Mouse (Mus musculus) CD4-positive helper T cell, adult 2 months (primary cell): Measurements from ENCODE around the gene Zfp692.
"Not testable (repeated sequence)": the region's sequence is repeated elsewhere in the genome, so short reads cannot be mapped to it uniquely, and the experiment has no call there.

Source experiments
- DNase-seq: peaks from one replicate; pipeline ENCODE4 v3.0.0-alpha.2; 2012; ENCODE audit warnings: low read depth, missing footprints, low spot score

Gene Zfp692

DNA sequence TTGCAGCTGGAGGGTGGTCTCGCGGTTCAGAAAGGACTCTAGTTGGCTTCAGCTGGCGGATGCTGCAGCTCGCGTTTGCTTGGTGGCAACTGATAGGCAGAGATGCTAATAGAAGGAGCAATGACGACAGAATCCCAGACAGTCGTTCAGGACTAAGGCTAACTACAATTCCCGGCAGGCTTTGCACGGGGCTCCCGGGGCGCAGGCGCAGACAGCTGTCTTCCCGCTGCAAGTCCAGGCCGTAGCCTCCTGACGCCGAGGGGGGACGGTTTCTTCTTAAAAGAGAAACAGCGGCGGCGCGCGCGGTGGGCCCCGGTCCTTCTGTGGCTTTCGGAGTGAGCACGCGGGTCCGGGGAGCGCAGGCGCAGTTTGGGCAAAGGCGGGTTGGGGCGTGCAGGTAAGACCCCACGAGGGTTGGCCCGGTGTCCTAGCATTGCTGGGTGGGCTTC is at the start of gene Zfp692:
TSS of gene Zfp692 (plus strand) at position 210 of the 449 bp plus-strand sequence.
- peak; percentile 92 for DNase-seq

DNA sequence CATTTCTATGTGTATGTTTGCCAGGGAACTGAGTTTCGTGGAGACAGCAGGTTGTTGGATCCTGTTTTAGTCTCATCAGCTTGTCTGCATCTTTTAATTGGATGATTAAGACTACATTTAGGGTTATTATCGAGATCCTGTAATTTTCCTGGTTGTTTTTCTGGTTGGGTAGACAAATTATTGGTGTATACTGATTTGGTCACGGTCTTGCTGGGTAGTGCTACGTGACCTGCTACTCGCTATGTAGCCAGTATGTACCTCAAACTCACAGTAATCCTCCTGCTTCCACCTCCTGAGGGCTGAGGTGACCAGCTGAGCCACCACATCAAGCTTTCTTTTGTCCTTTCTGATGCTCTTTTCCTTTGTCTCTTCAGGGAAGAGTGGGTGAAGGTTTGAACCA is 49.1 kb upstream of the Zfp692 start:
- DNase-seq, result no peak

DNA sequence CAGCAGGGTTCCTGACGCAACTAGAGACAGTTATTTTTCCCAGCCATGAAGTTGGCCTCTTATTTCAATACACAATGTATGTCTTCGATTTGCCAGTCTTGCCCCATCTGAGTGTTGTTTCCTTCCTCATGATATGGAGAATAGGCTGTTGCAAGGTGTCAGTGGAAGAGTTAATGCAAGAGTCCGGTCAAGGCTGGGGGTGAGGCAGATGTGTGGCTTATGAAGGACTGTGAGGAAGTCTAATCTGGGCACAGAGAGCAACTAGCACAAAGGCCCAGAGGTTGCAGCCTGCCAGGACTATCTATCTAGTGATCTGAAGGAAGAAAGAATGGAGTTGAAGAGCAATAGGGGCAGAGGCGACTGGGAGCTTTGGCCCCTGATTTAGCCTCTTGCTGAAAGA is 46.7 kb upstream of the Zfp692 start:
- no peak for DNase-seq

DNA sequence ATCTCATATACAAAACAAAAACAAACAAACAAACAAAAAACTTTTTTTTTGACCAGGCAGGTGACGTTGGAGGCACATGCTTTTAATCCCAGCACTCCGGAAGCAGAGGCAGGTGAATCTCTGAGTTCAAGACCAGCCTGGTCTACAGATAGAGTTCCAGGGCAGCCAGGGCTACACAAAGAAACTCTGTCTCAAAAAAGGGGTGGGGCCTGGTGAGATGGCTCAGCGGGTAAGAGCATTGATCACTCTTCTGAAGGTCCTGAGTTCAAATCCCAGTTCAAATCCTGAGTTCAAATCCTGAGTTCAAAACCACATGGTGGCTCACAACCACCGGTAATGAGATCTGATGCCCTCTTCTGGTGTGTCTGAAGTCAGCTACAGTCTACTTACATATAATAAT is 45.0 kb upstream of the Zfp692 start:
- DNase-seq, result no peak

DNA sequence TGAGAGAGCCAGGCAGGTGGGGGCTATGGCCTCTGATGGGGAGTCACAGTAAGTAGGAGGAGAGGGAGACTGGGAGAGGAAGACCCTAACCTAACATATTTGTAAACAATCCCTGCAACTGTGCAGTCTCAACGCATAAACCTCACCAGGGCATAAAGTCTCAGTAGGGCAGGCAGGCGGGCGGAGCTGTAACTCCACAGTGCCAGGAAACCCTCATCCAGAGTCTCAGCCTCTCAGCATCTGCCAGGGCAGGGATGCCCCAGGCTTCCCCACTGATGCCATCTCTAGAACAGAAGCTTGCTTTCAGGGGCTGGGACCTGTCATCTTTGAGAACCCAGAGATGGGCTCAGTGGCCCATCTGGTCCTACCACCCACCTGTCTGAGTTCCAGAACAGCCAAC is 44.5 kb upstream of the Zfp692 start:
- DNase-seq, result no peak

DNA sequence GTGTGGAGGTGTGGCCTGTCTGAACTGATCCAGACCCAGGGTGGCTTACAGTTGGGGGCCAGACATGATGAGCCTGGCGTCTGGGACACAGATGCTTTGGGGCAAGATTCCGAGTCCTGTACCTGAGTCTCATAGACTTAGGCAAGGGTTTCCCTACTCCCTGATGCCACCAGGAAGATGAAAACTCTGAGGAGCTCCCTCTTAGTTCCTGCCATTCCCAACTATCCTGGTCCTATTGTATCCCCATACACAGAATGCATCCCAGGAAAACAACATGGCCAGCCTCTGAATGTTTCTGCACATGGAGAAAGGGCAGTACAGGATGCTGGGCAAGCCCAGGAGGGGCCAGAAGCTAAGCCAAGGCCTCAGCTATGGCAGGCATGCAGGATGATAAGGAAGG is 43.4 kb upstream of the Zfp692 start:
- no peak for DNase-seq

DNA sequence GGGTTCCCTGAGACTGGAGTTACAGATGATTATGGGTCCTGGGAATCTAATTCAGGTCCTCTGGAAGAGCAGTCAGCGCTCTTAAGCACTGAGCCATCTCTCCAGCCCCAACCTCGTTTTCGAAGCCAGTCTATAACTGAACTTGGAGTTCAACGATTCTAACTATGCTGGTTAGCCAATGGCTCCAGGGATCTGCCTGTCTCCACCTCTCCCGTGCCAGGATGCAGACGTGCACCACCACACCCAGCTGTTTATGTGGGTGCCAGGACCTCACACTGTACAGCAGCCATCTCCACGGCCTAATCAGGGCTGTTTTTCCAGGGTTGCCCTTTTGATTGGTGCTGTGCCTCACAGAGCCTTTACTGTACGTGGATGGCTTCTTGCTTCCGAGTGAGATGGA is 42.3 kb upstream of the Zfp692 start:
- no peak for DNase-seq

DNA sequence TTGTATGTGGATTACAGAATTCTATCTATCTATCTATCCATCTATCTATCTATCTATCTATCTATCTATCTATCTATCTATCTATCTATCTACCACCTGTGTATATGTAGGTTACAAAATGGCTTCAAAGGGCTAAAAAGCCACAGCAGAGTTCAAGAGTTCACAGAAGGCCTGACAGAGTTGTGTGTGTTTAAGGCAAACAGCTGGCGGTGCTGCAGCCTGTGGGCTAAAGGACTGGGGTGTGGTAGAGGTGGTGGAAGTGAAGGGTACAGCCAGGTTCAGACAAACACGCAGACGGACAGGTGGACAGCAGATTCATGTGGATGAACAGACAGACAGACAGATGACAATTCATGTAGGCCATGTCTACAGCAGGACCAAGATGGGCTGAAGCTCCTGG is 38.6 kb upstream of the Zfp692 start:
- DNase-seq, result no peak

DNA sequence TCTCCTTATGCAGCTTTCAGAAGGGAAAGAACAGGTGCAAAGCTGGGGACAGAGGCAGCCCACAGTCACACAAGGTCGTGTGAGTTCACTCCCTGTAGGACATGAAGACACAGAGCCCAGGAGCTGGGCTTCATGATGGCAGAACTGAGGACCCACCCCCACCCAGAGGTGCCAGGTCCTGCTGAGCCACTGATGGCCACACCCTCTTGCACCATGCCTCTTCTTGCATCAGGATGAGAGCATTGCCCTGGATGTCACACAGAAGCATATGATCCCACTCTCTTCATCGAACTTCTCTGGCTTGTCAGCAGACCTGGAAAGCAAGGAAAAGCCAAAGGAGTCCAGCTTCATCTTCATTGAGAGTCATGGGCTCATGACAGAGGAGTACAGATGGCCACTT is 32.3 kb upstream of the Zfp692 start, which contains the start of gene 4930438A08Rik:
TSS of gene 4930438A08Rik (plus strand) at position 228 of the 400 bp plus-strand sequence.
- no peak for DNase-seq

DNA sequence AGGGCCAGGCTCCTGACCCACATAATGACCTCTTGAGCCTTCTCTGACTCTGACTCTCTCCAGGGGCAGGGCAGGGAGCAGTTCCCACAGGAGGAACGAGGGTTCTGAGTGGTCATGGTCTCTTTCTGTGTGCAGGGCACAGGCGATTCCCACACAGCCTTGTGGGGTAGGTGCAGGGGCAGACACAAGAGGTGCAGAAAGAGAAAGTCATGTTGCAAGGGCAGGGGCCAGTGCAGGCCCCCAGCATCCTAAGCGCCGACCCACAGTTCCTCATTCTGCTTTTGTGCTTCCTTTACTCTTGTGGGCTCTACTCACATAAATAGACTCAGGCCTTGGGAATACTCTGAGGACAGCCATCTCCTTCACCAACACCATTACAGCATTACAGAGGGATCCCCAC is 31.1 kb upstream of the Zfp692 start:
- no peak for DNase-seq

DNA sequence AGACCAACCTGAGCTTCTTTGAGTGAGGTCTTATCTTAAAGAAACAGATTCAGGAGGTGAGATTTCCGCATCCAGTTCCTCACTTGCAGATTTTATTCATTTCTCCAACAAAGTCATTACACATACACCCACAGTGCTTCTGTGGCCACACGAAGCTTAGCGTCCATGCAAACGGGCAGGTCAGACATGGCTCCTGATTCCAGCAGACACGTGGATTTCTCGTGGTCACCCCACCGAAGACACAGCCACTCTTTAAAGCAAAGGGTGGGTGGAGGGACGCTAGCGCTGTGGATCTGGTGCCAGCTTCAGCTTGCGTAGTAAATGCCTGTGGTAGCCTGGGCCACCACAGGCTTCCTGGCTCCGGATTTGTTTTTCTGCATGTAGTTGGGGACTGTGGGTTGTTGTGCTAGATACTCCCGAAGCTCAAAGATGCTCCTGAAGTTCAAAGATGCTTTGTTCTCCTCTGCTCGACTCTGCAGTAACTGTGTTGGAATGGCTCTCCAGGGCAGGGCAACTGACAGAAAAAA is 24.8 kb upstream of the Zfp692 start:
- DNase-seq, result peak; percentile 54

DNA sequence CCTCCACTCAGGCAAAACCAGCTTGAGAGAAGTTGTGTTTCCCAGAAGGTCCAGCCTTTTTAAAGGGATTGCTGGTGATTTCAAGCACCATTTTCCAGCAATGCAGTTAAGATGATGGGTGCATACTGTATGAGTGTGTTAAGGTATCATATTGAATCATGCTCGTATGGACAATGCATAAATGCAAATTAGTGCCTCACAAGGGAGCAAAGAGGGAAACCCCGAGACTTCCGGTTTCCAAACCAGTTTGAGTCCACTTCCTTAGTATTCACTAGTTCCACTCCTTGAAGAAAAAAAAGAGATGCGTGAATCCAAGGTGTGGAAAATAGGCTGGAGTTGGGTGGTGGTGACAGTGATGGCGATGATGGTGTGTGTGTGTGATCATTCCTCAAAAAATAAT is 24.4 kb upstream of the Zfp692 start:
- DNase-seq, result no peak

DNA sequence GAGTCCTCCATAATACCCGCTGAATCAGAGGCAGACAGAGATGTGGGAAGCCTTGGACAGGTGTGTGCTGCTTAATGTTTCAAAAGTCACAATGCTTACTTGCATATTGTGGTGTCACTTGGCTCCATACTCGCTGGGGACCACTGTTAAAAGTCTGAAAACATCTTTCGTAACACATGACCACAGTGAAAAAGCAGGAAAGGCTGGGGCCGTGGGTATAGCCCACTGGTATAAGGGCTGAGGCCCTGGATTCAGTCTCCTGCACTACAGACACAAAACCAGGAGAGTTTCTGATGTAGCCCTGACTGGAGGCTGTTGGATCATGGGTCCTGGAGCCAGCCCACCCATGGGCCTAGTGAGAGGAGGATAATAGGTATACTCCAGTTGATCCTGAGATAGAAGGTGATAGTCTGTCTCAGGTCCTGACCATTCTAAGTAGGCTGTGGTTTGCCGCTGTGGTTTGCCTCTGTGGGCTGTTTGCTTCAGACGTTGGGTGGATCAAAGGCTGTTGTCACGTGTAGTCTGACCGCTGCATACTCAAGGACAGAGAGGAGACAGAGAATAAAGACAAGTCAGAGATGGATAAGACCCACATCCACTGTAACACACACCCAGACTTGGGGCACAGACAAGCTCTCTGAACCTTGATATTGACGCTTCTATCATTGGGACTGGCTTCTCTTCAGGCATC is 16.7 kb upstream of the Zfp692 start:
- DNase-seq, result peak; percentile 62

DNA sequence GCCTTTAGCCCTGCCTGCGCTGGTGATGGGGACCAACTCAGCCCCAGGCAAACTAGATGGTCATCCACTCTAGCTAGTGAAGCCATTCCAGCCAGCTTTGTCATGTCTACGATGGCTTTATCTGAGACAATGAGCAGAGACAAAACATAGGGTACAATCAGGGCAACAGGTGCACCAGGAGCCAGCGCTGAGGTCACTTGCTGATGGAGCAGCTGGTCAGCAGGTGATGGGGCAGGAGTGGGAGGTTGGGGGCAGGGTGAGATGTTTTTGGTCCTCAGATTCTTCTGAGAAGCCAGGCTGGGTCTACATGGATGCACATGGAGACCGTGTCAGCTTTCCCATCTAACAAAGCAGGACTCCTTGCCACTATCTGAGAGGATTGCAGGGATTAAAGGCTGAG is 16.1 kb upstream of the Zfp692 start:
- no peak for DNase-seq

DNA sequence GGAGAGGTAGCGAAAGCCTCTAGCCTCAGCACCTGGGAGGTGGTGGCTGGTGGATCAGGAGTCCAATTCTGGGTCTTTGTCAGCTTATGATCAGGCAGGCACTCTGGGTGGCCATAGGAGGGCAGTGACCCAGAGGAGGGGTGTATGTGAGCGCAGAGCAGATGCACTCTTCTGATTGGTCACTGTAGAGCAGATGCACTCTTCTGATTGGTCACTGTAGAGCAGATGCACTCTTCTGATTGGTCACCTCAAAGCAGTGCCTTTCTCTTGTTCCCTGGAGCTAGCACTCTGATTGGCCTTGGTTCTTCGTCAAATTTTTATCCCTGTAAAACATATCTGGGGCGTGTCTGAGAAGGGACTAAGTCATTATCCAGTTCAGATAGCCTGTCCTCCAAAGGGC is 14.1 kb upstream of the Zfp692 start:
- DNase-seq, result no peak

DNA sequence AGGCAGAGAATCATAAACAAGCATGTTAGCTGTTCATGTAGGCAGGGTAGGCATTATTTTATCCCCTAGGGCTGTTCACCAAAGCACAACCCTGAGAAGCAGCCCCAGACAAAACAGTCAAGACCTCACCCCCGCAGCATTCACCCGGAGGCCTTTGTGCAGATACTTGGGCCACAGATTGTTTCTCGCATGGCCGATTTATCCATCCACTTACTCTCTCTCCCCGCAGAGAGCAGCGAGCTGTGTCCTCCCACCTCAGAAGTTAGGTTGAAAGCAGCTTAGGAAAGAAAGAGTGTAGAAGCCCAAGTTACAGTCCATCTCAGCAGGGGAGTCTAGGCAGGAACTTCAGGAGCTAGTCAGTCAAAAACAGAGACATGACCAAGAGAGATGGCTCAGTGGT is 9.5 kb upstream of the Zfp692 start:
- no peak for DNase-seq

DNA sequence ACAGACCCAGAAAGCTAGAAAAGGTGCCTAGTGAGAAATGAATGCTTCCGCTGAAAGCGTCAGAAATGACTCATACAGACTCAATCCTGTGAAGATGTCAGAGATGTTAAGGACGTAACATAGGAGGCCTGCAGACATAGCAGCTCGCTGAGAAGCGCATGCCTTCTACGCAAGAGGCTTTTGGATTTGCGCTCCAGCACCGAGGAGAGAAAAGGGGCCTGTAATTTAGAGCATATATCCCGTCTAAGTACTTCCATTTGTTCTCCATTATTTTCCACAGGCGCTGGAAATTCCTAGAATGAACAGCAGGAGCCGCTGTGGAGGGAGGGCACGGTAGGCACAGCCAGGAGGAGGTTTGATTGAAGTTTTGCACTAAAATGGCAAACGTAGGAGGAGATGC is 5.8 kb upstream of the Zfp692 start:
- peak; percentile 83 for DNase-seq

DNA sequence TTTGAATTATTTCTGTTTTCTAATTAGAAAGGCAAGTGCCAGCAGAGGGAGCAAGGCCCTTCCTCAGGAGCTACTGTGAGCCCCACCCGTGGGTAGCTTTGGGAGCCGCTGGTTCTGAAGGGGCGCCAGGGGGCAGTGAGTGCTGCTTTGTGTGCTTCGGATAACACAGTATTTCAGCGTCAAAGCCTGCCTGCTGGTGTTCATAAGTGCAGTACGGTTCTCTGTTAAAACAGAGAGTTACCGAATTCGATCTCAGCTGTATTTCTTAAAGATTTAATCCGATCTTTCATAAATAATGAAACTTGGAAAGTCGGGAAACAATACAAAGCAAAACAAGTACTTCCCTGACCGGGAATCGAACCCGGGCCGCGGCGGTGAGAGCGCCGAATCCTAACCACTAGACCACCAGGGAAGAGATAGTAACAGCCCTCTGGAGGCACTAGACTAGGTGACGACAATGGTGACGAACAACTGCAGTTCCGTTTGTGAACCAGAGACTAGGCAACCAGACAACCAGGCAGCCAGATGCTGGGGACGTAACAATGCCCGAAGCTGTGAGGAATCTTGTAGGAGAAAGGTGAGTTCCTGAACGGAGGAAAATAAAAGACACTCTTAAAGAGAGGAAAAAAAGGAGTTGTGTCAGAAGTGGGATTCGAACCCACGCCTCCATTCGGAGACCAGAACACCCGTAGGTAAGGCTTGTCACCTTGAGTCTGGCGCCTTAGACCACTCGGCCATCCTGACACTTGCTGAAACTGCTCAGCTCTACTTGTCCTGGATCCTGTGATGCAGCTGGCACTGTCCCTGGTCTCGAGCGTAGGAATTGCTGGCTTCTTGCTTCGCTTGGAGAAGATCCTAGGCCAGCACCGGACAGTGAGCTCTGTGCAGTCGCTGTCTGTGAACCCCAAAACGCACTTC is 4.8 kb upstream of the Zfp692 start:
- peak; percentile 95 for DNase-seq

DNA sequence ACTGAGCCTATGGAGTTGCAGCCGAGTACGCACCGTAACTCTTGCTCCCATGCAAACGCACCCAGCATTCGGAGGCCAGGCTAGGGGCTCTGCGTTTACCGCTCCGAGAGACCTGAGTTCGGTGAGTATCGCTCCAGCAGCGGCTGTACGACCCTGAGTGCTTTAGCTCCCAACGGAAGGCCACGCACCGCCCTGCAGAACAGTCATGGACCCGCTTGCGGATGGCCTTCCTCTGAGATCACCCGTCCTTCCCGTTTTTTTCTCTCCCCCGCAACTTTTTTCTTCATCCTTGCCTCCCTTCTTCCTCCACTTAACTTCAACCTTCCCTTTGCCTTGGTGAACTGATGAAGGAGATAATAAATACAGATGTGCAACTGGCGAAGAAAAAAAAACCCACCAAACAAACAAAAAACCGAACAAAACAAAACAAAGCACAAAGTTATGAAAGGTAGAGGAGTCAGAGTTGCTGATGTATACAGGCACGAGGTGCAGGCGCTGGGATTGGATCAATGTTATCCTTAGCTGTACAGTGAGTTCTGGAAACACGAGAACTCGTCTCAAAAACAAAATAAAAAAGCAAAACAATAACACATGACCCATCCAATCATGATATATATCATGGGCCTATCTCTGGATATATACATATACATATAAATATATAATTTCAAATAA is 4.0 kb upstream of the Zfp692 start:
- DNase-seq, result no peak

DNA sequence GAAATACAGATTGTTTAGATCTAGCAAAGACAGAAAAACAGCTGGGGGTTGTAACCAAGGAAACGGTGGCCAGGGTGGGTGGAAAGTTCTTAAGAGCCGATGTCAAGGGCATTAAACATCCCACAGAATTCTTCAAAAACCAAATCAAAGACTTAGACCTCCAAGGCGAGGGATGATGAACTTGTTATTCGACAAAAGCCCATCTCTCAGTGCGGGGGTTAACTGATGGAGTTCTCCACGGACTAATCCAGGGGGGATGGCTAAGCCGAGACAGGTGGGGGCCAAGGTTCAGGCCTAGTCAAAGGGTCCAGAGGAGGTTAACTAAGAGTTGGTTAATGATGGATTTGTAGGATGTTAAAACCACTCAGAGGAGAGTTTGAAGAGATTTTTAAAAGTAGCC is 3.3 kb upstream of the Zfp692 start:
- DNase-seq, result no peak

DNA sequence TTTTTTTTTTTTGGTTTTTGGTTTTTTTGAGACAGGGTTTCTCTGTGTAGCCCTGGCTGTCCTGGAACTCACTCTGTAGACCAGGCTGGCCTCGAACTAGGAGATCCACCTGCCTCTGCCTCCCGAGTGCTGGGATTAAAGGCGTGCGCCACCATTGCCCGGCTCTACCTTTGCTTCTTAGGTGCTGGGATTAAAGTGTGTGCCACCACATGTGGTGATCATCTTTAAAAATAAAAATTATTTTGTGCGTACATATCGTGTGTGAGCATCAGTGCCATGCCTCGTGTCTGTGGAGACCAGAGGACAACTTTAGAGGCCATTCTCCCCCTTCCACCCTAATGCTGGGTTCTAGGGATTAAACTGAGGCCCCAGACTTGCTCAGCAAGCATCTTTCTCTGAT is 1.6 kb upstream of the Zfp692 start:
- not testable (repeated sequence) for DNase-seq
